Mouse (Mus musculus) R1 (cell line): ENCODE measurements around the gene Lpar1.

Experiments
- DNase-seq: peaks from one replicate; pipeline ENCODE4 v3.0.0-alpha.2; 2018; ENCODE audit warnings: low read depth, low spot score

Lpar1 gene

GRCm38 (mm10) chr4:58545888-58546432 is 7.7 kb downstream of the Lpar1 start:
- no peak for DNase-seq

GRCm38 (mm10) chr4:58543171-58543570 is 10.5 kb downstream of the Lpar1 start:
- peak; percentile 66 for DNase-seq

GRCm38 (mm10) chr4:58542656-58543055 is 11.0 kb downstream of the Lpar1 start:
- DNase-seq, result peak; percentile 96

GRCm38 (mm10) chr4:58540841-58541240 is 12.9 kb downstream of the Lpar1 start:
- no peak for DNase-seq

- DNase-seq, result no peak
These were observed 13.3 kb downstream of the Lpar1 start for GRCm38 (mm10) chr4:58540385-58540784.

GRCm38 (mm10) chr4:58538696-58539095 is 15.0 kb downstream of the Lpar1 start:
- peak; percentile 25 for DNase-seq

- DNase-seq, result no peak
These were observed 17.9 kb downstream of the Lpar1 start for GRCm38 (mm10) chr4:58535754-58536153.

- DNase-seq, result peak; percentile 61
These were observed 18.9 kb downstream of the Lpar1 start for GRCm38 (mm10) chr4:58534726-58535350.

- DNase-seq, result no peak
These were observed 19.5 kb downstream of the Lpar1 start for GRCm38 (mm10) chr4:58534141-58534571.

- DNase-seq, result no peak
These were observed 20.2 kb downstream of the Lpar1 start for GRCm38 (mm10) chr4:58533519-58533918.

GRCm38 (mm10) chr4:58532326-58532725 is 21.4 kb downstream of the Lpar1 start:
- DNase-seq, result no peak

GRCm38 (mm10) chr4:58530706-58531105 is 23.0 kb downstream of the Lpar1 start:
- DNase-seq, result no peak

GRCm38 (mm10) chr4:58530279-58530678 is 23.4 kb downstream of the Lpar1 start:
- no peak for DNase-seq

GRCm38 (mm10) chr4:58527852-58528251 is 25.8 kb downstream of the Lpar1 start:
- no peak for DNase-seq

- no peak for DNase-seq
These were observed 32.6 kb downstream of the Lpar1 start for GRCm38 (mm10) chr4:58521137-58521536.

GRCm38 (mm10) chr4:58520531-58520930 is 33.2 kb downstream of the Lpar1 start:
- no peak for DNase-seq

GRCm38 (mm10) chr4:58519891-58520290 is 33.8 kb downstream of the Lpar1 start:
- no peak for DNase-seq

- DNase-seq, result no peak
These were observed 35.3 kb downstream of the Lpar1 start for GRCm38 (mm10) chr4:58518215-58518988.

GRCm38 (mm10) chr4:58516810-58517209 is 36.9 kb downstream of the Lpar1 start:
- DNase-seq, result no peak

GRCm38 (mm10) chr4:58516221-58516620 is 37.5 kb downstream of the Lpar1 start:
- DNase-seq, result no peak

- DNase-seq, result no peak
These were observed 42.1 kb downstream of the Lpar1 start for GRCm38 (mm10) chr4:58511554-58511953.

- DNase-seq, result no peak
These were observed 44.9 kb downstream of the Lpar1 start for GRCm38 (mm10) chr4:58508833-58509232.

- no peak for DNase-seq
These were observed 46.2 kb downstream of the Lpar1 start for GRCm38 (mm10) chr4:58507536-58507935.
